Mouse (Mus musculus) kidney, adult 2 months (tissue): ENCODE data around the gene Hs6st1.

ENCODE experiments used
- CTCF ChIP-seq: fragments of 200-500 bp; conservative IDR thresholded peaks from 2 replicates; pipeline ENCODE4 v1.5.1; 2011; ENCODE audit warnings: low read depth, mild to moderate bottlenecking, control low read depth, low read length, moderate library complexity, mixed read lengths; ENCODE audit not compliant: insufficient read depth, insufficient read length
- POLR2A ChIP-seq: fragments of 200-500 bp; IDR thresholded peaks from one replicate; pipeline ENCODE4 v1.6.1; 2011; ENCODE audit warnings: low read depth, low read length, control low read depth

- TF ChIP-seq CTCF (no peak), POLR2A (no peak)
These were observed 26.1 kb upstream of the Hs6st1 start for GRCm38 (mm10) chr1:36042072-36042471.
